Mouse (Mus musculus) neural tube, embryonic 13.5 days (tissue): ENCODE measurements at regions not wholly inside any gene's neighbourhood (a gene's known extent, or its start where the extent isn't known, plus 50 kb on each side); places are given as distances from the start of the nearest gene placed in this dataset.
A peak's percentile ranks its signal among the peaks of the same experiment; 100 is the strongest.

ENCODE experiments used
- ATAC-seq: fragments of 200-750 bp; cut with Nextera tagmentation; 2 replicates; pipeline ENCODE4 v1.8.0; 2017; ENCODE audit warnings: low read depth, mild to moderate bottlenecking, moderate TSS enrichment, moderate library complexity
- H3K27ac ChIP-seq: fragments of 300-500 bp; sonication (generic); replicated peaks from 2 replicates; pipeline ENCODE4 v1.5.1; 2015; ENCODE audit warnings: moderate library complexity, mild to moderate bottlenecking, inconsistent platforms
- H3K27me3 ChIP-seq: fragments of 300-500 bp; sonication (generic); 2 replicates; pipeline ENCODE4 v1.6.1; 2015; ENCODE audit warnings: mild to moderate bottlenecking, inconsistent platforms
- H3K36me3 ChIP-seq: fragments of 300-500 bp; sonication (generic); 2 replicates; pipeline ENCODE4 v1.6.1; 2015; ENCODE audit warnings: mild to moderate bottlenecking, inconsistent platforms
- H3K4me1 ChIP-seq: fragments of 300-500 bp; sonication (generic); replicated peaks from 2 replicates; pipeline ENCODE4 v1.6.1; 2015; ENCODE audit warnings: inconsistent platforms
- H3K4me2 ChIP-seq: fragments of 300-500 bp; sonication (generic); 2 replicates; pipeline ENCODE4 v1.6.1; 2015; ENCODE audit warnings: inconsistent platforms, mild to moderate bottlenecking, moderate library complexity
- H3K4me3 ChIP-seq: fragments of 300-500 bp; sonication (generic); 2 replicates; pipeline ENCODE4 v1.5.1; 2015; ENCODE audit warnings: mild to moderate bottlenecking, inconsistent platforms
- H3K9ac ChIP-seq: fragments of 300-500 bp; sonication (generic); 2 replicates; pipeline ENCODE4 v1.6.1; 2015; ENCODE audit warnings: moderate library complexity, mild to moderate bottlenecking, inconsistent platforms
- H3K9me3 ChIP-seq: fragments of 300-500 bp; sonication (generic); 2 replicates; pipeline ENCODE4 v1.6.1; 2016; ENCODE audit warnings: inconsistent platforms
- WGBS: fragments of 180-500 bp; shearing (Covaris S2); methylation state at CpG from one replicate; pipeline ENCODE4 v1.1.7; 2015; 5-methylcytosine and 5-hydroxymethylcytosine counted together

GRCm38 (mm10) chr2:30525295-30525694 lies 51.3 kb upstream of the Ier5l start:
- no peaks in the 10 kb centered on the region for H3K27me3 ChIP-seq
- WGBS, result 49% methylated on average over 9 of the region's 9 CpGs
- H3K4me2 ChIP-seq, result no peak overlapping the region
- peaks cover 3% of the 10 kb centered on the region; the same call in 1 of the 2 replicates for H3K4me1 ChIP-seq
- no peak overlapping the region for H3K27ac ChIP-seq
- no peak overlapping the region for H3K4me3 ChIP-seq
- no peaks in the 10 kb centered on the region for H3K36me3 ChIP-seq
- H3K9ac ChIP-seq, result no peak overlapping the region
- no peaks in the 10 kb centered on the region for H3K9me3 ChIP-seq
- no peak for ATAC-seq

- Histone ChIP-seq H3K36me3 (no peaks in the 10 kb centered on the region), H3K4me3 (no peak overlapping the region), H3K9ac (no peak overlapping the region), H3K27me3 (no peaks in the 10 kb centered on the region), H3K27ac (no peak overlapping the region), H3K4me1 (peaks cover 3% of the 10 kb centered on the region; the same call in 1 of the 2 replicates), H3K9me3 (no peaks in the 10 kb centered on the region), H3K4me2 (no peak overlapping the region)
- 58% methylated on average over 3 of the region's 3 CpGs for WGBS
- no peak for ATAC-seq
These were observed 51.8 kb upstream of the Ier5l start for GRCm38 (mm10) chr2:30525831-30526230.

- no peaks in the 10 kb centered on the region for H3K27me3 ChIP-seq
- 43% methylated on average over 4 of the region's 4 CpGs for WGBS
- H3K4me2 ChIP-seq, result no peak overlapping the region
- H3K4me3 ChIP-seq, result no peak overlapping the region
- H3K27ac ChIP-seq, result no peak overlapping the region
- H3K36me3 ChIP-seq, result no peaks in the 10 kb centered on the region
- H3K9ac ChIP-seq, result no peak overlapping the region
- no peaks in the 10 kb centered on the region for H3K9me3 ChIP-seq
- no peak for ATAC-seq
- peaks cover 3% of the 10 kb centered on the region; the same call in 1 of the 2 replicates for H3K4me1 ChIP-seq
These were observed 53.5 kb upstream of the Ier5l start for GRCm38 (mm10) chr2:30527495-30527894.

- Histone ChIP-seq H3K4me1 (no peaks in the 10 kb centered on the region), H3K36me3 (no peaks in the 10 kb centered on the region), H3K9me3 (no peaks in the 10 kb centered on the region), H3K27ac (no peak overlapping the region), H3K9ac (no peak overlapping the region), H3K4me3 (no peak overlapping the region), H3K4me2 (no peak overlapping the region), H3K27me3 (no peaks in the 10 kb centered on the region)
- ATAC-seq, result no peak
These were observed 58.9 kb upstream of the Ier5l start for GRCm38 (mm10) chr2:30532948-30533347.

- Histone ChIP-seq H3K27ac (no peak overlapping the region), H3K9ac (no peak overlapping the region), H3K36me3 (no peaks in the 10 kb centered on the region), H3K4me1 (no peaks in the 10 kb centered on the region), H3K9me3 (no peaks in the 10 kb centered on the region), H3K4me2 (no peak overlapping the region), H3K27me3 (no peaks in the 10 kb centered on the region), H3K4me3 (no peak overlapping the region)
- no peak for ATAC-seq
- 92% methylated on average over 6 of the region's 6 CpGs for WGBS
These were observed 59.3 kb upstream of the Ier5l start for GRCm38 (mm10) chr2:30533367-30533766.

GRCm38 (mm10) chr2:30534485-30534884 lies 60.4 kb upstream of the Cstad start:
- 65% methylated on average over 10 of the region's 10 CpGs for WGBS
- Histone ChIP-seq H3K9ac (no peak overlapping the region), H3K9me3 (no peaks in the 10 kb centered on the region), H3K27me3 (no peaks in the 10 kb centered on the region), H3K36me3 (no peaks in the 10 kb centered on the region), H3K4me3 (no peak overlapping the region), H3K4me2 (no peak overlapping the region), H3K27ac (no peak overlapping the region), H3K4me1 (no peaks in the 10 kb centered on the region)
- ATAC-seq, result no peak

GRCm38 (mm10) chr2:30539305-30539704 lies 55.5 kb upstream of the Cstad start:
- Histone ChIP-seq H3K4me2 (no peak overlapping the region), H3K9me3 (no peaks in the 10 kb centered on the region), H3K4me3 (no peak overlapping the region), H3K27ac (no peak overlapping the region), H3K27me3 (no peaks in the 10 kb centered on the region), H3K9ac (no peak overlapping the region), H3K4me1 (peaks cover 16% of the 10 kb centered on the region), H3K36me3 (no peaks in the 10 kb centered on the region)
- ATAC-seq, result no peak
- WGBS, result 88% methylated on average over 1 of the region's 1 CpGs

- Histone ChIP-seq H3K9me3 (no peaks in the 10 kb centered on the region), H3K36me3 (no peaks in the 10 kb centered on the region), H3K27me3 (no peaks in the 10 kb centered on the region), H3K4me1 (peaks cover 37% of the 10 kb centered on the region), H3K4me2 (no peak overlapping the region), H3K9ac (peak overlapping the region; percentile 18; the same call in 1 of the 2 replicates), H3K27ac (peak overlapping the region; percentile 61; the same call in 1 of the 2 replicates), H3K4me3 (no peak overlapping the region)
- 46% methylated on average over 4 of the region's 4 CpGs for WGBS
- ATAC-seq, result no peak
These were observed 53.3 kb upstream of the Cstad start for GRCm38 (mm10) chr2:30541541-30541940.

- H3K9me3 ChIP-seq, result 0 out of 2 replicates have a peak, but pooled peaks cover 5% of the 10 kb centered on the region
- H3K9ac ChIP-seq, result peak overlapping the region; percentile 32; the same call in 1 of the 2 replicates
- H3K4me2 ChIP-seq, result peak overlapping the region; percentile 57
- H3K27me3 ChIP-seq, result no peaks in the 10 kb centered on the region
- peak overlapping the region; percentile 81 for H3K27ac ChIP-seq
- H3K4me1 ChIP-seq, result peaks cover 46% of the 10 kb centered on the region
- H3K4me3 ChIP-seq, result peak overlapping the region; percentile 28
- no peaks in the 10 kb centered on the region for H3K36me3 ChIP-seq
- 3% methylated on average over 35 of the region's 35 CpGs for WGBS
- ATAC-seq, result peak; percentile 84
These were observed 49.9 kb upstream of the Cstad start for GRCm38 (mm10) chr2:30544782-30545435.
